Mouse (Mus musculus) urinary bladder, postnatal 25 days (tissue): ENCODE results near the gene Gk5.
"Not testable (repeated sequence)": the region's sequence is repeated elsewhere in the genome, so short reads cannot be mapped to it uniquely, and the experiment has no call there.

ENCODE experiments used
- DNase-seq: peaks from one replicate; pipeline ENCODE4 v3.0.0; 2022; ENCODE audit warnings: low spot score

Gk5 gene

GRCm38 (mm10) chr9:96144883-96145282, 25.7 kb downstream of the Gk5 start:
- no peak for DNase-seq

GRCm38 (mm10) chr9:96152801-96153200, 33.6 kb downstream of the Gk5 start:
- no peak for DNase-seq

- DNase-seq: no peak
Measured at GRCm38 (mm10) chr9:96158431-96158830, 39.3 kb downstream of the Gk5 start.

GRCm38 (mm10) chr9:96159047-96159446, 39.9 kb downstream of the Gk5 start:
- no peak for DNase-seq

GRCm38 (mm10) chr9:96160767-96161166, 41.6 kb downstream of the Gk5 start:
- no peak for DNase-seq

GRCm38 (mm10) chr9:96162421-96162820, 43.3 kb downstream of the Gk5 start:
- no peak for DNase-seq

- no peak for DNase-seq
Measured at GRCm38 (mm10) chr9:96163443-96163842, 44.3 kb downstream of the Gk5 start.

GRCm38 (mm10) chr9:96163983-96164382, 44.8 kb downstream of the Gk5 start:
- DNase-seq: not testable (repeated sequence)

- peak; percentile 55 for DNase-seq
Measured at GRCm38 (mm10) chr9:96167168-96167585, 48.0 kb downstream of the Gk5 start.

GRCm38 (mm10) chr9:96170600-96170999, 51.4 kb downstream of the Gk5 start:
- DNase-seq: no peak

GRCm38 (mm10) chr9:96184909-96185308, 65.7 kb downstream of the Gk5 start:
- no peak for DNase-seq

GRCm38 (mm10) chr9:96186701-96187100, 67.5 kb downstream of the Gk5 start:
- DNase-seq: no peak

GRCm38 (mm10) chr9:96195885-96196622, 76.9 kb downstream of the Gk5 start, which contains the start of gene Tfdp2:
Gene Tfdp2 (plus strand): TSS chr9:96196275.
- peak; percentile 76 for DNase-seq

- DNase-seq: peak; percentile 23
Measured at GRCm38 (mm10) chr9:96196636-96197181, 77.5 kb downstream of the Gk5 start.

GRCm38 (mm10) chr9:96197806-96198205, 78.6 kb downstream of the Gk5 start:
- DNase-seq: no peak

- DNase-seq: no peak
Measured at GRCm38 (mm10) chr9:96203663-96204062, 84.5 kb downstream of the Gk5 start.

GRCm38 (mm10) chr9:96207428-96207827, 88.3 kb downstream of the Gk5 start:
- no peak for DNase-seq

GRCm38 (mm10) chr9:96213036-96213645, 94.0 kb downstream of the Gk5 start:
- no peak for DNase-seq

GRCm38 (mm10) chr9:96214171-96214570, 95.0 kb downstream of the Gk5 start:
- DNase-seq: no peak

- DNase-seq: no peak
Measured at GRCm38 (mm10) chr9:96217299-96217698, 98.1 kb downstream of the Gk5 start.

GRCm38 (mm10) chr9:96217799-96218198, 98.6 kb downstream of the Gk5 start:
- DNase-seq: no peak

GRCm38 (mm10) chr9:96219114-96219669, 100.0 kb downstream of the Gk5 start:
- no peak for DNase-seq

- no peak for DNase-seq
Measured at GRCm38 (mm10) chr9:96220419-96220818, 101.3 kb downstream of the Gk5 start.
